Mouse (Mus musculus): Measurements from ENCODE around the gene Nfia.

- no peak for TF ChIP-seq CTCF (IDR thresholded peaks at IDR 0.05; ENCODE audit: borderline replicate concordance, insufficient read depth, low read length)
- TF ChIP-seq POLR2A (IDR thresholded peaks at IDR 0.05; ENCODE audit: low read depth, low read length) = no peak
Observed at GRCm38 (mm10) chr4:98104161-98104560, 331.6 kb downstream of the Nfia start.

Measured in embryonic fibroblast, embryonic 13.5 days (primary cell).